Mouse (Mus musculus) lung, postnatal 0 days (tissue): ENCODE measurements around the gene Gm13278. TPM values are rescaled to one million over a fixed set of nuclear protein-coding genes. Genes with fewer than 3 reads are reported as not detected.
"Not testable (repeated sequence)": the region's sequence is repeated elsewhere in the genome, so short reads cannot be mapped to it uniquely, and the experiment has no call there.

Source experiments
- ATAC-seq: fragments of 200-750 bp; cut with Nextera tagmentation; 2 replicates; pipeline ENCODE4 v1.8.0; 2017; ENCODE audit warnings: moderate library complexity
- DNase-seq: peaks from one replicate; pipeline ENCODE4 v3.0.0-alpha.2; 2016; ENCODE audit warnings: low spot score
- H3K27ac ChIP-seq: fragments of 300-500 bp; sonication (generic); 2 replicates; pipeline ENCODE4 v1.5.1; 2014; ENCODE audit warnings: antibody characterized with exemption, mild to moderate bottlenecking, low read length, mixed read lengths
- H3K27me3 ChIP-seq: fragments of 300-500 bp; sonication (generic); replicated peaks from 2 replicates; pipeline ENCODE4 v1.6.1; 2014; ENCODE audit warnings: low read length, mixed read lengths; ENCODE audit not compliant: insufficient read depth
- H3K36me3 ChIP-seq: fragments of 300-500 bp; sonication (generic); 2 replicates; pipeline ENCODE4 v1.6.1; 2014; ENCODE audit warnings: low read length, mixed read lengths; ENCODE audit not compliant: insufficient read depth
- H3K4me1 ChIP-seq: fragments of 300-500 bp; sonication (generic); 2 replicates; pipeline ENCODE4 v1.6.1; 2014; ENCODE audit warnings: antibody characterized with exemption, low read depth, low read length, mixed read lengths; ENCODE audit not compliant: insufficient read depth
- H3K4me2 ChIP-seq: fragments of 300-500 bp; sonication (generic); replicated peaks from 2 replicates; pipeline ENCODE4 v1.6.1; 2014; ENCODE audit warnings: low read depth, mild to moderate bottlenecking, low read length, moderate library complexity, mixed read lengths
- H3K4me3 ChIP-seq: fragments of 300-500 bp; sonication (generic); 2 replicates; pipeline ENCODE4 v1.5.1; 2014; ENCODE audit warnings: low read depth, low read length
- H3K9ac ChIP-seq: fragments of 300-500 bp; sonication (generic); replicated peaks from 2 replicates; pipeline ENCODE4 v1.6.1; 2014; ENCODE audit warnings: low read depth, mild to moderate bottlenecking
- H3K9me3 ChIP-seq: fragments of 300-500 bp; sonication (generic); 2 replicates; pipeline ENCODE4 v1.6.1; 2016; ENCODE audit warnings: low read length, mixed read lengths
- CTCF ChIP-seq: IDR thresholded peaks from 2 replicates; pipeline ENCODE4 v1.5.1; 2016; ENCODE audit warnings: antibody characterized with exemption, mild to moderate bottlenecking
- WGBS: fragments of 180-500 bp; shearing (Covaris S2); extraction: QIAGEN DNeasy Blood & Tissue Kit; methylation state at CpG from one replicate; pipeline ENCODE4 v1.1.7; 2014; 5-methylcytosine and 5-hydroxymethylcytosine counted together
- polyA plus RNA-seq: library from polyadenylated mRNA; unstranded; fragments of >200 nt; fragmentation: Nextera tagmentation; extraction: Ambion mirVana; gene quantifications from 2 replicates; pipeline ENCODE4 v1.2.1, GENCODE M21; 2015

Gm13278 gene
- polyA plus RNA-seq, 1 experiment from 2014 or later, result not detected

GRCm38 (mm10) chr4:88757628-88758031, 33.7 kb upstream of the Gm13278 start:
- H3K36me3 ChIP-seq, H3K4me1 ChIP-seq, H3K9me3 ChIP-seq, H3K27me3 ChIP-seq: not testable (repeated sequence)
- Histone ChIP-seq H3K27ac (peak overlapping the region; percentile 86), H3K4me2 (peak overlapping the region; percentile 48), H3K4me3 (peak overlapping the region; percentile 40), H3K9ac (peak overlapping the region; percentile 23; the same call in 1 of the 2 replicates)
- ATAC-seq (peak; percentile 100), DNase-seq (peak; percentile 96)
- TF ChIP-seq CTCF, result peak; percentile 73
- WGBS, result 1% methylated on average over 17 of the region's 21 CpGs

DNA sequence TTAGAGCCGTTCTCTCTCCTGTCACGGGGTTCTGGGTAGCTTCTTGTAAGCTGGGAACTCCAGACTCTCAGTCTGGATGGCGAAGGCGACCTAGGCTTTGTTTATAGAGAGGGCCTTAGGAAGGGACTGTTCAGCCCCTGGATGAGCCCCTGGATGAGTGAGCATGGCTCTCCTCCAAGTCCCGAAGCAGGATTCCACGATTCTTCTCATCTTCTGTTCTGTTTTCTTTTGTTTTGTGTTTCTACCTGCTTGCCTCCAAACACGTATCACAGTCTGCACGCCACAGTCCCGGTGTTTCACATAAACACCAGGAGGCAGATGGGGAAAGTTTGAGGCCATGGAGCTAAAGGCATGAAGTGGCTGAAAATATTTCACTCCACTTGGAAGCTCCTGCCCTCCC, 32.6 kb upstream of the Gm13278 start:
- H3K4me1 ChIP-seq, H3K9me3 ChIP-seq, H3K4me2 ChIP-seq, DNase-seq, H3K27ac ChIP-seq, ATAC-seq, H3K27me3 ChIP-seq, H3K9ac ChIP-seq, H3K4me3 ChIP-seq, H3K36me3 ChIP-seq: not testable (repeated sequence)
- WGBS, result 88% methylated on average over 9 of the region's 9 CpGs

GRCm38 (mm10) chr4:88759610-88760268, 31.6 kb upstream of the Gm13278 start, which contains the start of gene Gm13283:
Gene Gm13283 (plus strand): TSS chr4:88760119.
- ATAC-seq, H3K36me3 ChIP-seq, H3K27me3 ChIP-seq, DNase-seq, H3K9me3 ChIP-seq, H3K4me1 ChIP-seq, H3K9ac ChIP-seq, H3K4me2 ChIP-seq, H3K27ac ChIP-seq: not testable (repeated sequence)
- H3K4me3 ChIP-seq, result peak within 1 kb of the TSS; percentile 25; the same call in 1 of the 2 replicates
- 17% methylated on average over 8 of the region's 14 CpGs for WGBS

DNA sequence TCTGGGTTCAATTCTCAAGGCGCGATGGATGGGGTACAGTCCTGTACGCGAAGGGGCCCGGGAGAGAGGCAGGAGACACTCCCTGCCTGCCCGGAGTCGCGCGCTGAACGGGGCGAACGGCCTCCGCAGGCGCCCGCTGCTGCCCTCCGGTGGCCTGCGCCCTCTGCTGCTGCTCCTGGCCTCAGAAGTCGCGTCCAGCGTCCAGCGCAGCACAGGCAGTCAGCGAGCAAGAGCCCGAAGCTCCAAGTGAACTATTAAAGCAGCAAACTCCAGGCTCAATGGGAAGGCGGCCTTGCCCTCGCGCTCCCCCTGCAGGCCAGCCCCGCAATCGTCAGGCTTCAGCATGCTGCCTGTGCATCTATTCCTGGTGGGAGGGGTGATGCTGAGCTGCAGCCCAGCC, 30.9 kb upstream of the Gm13278 start:
- not testable (repeated sequence) for H3K9me3 ChIP-seq

GRCm38 (mm10) chr4:88761776-88762175, 29.6 kb upstream of the Gm13278 start:
- H3K4me1 ChIP-seq, H3K27me3 ChIP-seq, H3K4me2 ChIP-seq, ATAC-seq, DNase-seq, H3K4me3 ChIP-seq, H3K27ac ChIP-seq, H3K9ac ChIP-seq, H3K9me3 ChIP-seq, H3K36me3 ChIP-seq: not testable (repeated sequence)
- WGBS, result 72% methylated on average over 6 of the region's 8 CpGs

More for the DNA sequence above, 30.9 kb upstream of the Gm13278 start:
- WGBS, result 2% methylated on average over 19 of the region's 28 CpGs
- H3K4me1 ChIP-seq, H3K4me2 ChIP-seq, ATAC-seq, H3K9ac ChIP-seq, H3K27me3 ChIP-seq, H3K27ac ChIP-seq, H3K36me3 ChIP-seq: not testable (repeated sequence)
- peak; percentile 93 for DNase-seq
- H3K4me3 ChIP-seq, result peak overlapping the region; percentile 25; the same call in 1 of the 2 replicates
- peak; percentile 74 for TF ChIP-seq CTCF

GRCm38 (mm10) chr4:88762341-88762740, 29.0 kb upstream of the Gm13278 start:
- WGBS, result 50% methylated on average over 8 of the region's 9 CpGs
- DNase-seq, H3K4me1 ChIP-seq, H3K27me3 ChIP-seq, ATAC-seq, H3K4me2 ChIP-seq, H3K4me3 ChIP-seq, H3K36me3 ChIP-seq, H3K9ac ChIP-seq, H3K27ac ChIP-seq, H3K9me3 ChIP-seq: not testable (repeated sequence)
